Mouse (Mus musculus): ENCODE data around the gene Fam107b.

Gene Fam107b

GRCm38 (mm10) chr2:3740256-3740655, 170.0 kb downstream of the Fam107b start:
- no peak for DNase-seq (ENCODE audit: low spot score)

GRCm38 (mm10) chr2:3740670-3741069, 170.4 kb downstream of the Fam107b start:
- no peak for DNase-seq (ENCODE audit: low spot score)

GRCm38 (mm10) chr2:3742519-3742918, 172.2 kb downstream of the Fam107b start:
- DNase-seq (ENCODE audit: low spot score), result no peak

GRCm38 (mm10) chr2:3745041-3745440, 174.8 kb downstream of the Fam107b start:
- no peak for DNase-seq (ENCODE audit: low spot score)

- no peak for DNase-seq (ENCODE audit: low spot score)
Observed at GRCm38 (mm10) chr2:3745910-3746606, 175.8 kb downstream of the Fam107b start.

- DNase-seq (ENCODE audit: low spot score), result no peak
Observed at GRCm38 (mm10) chr2:3748714-3749503, 178.6 kb downstream of the Fam107b start.

- no peak for DNase-seq (ENCODE audit: low spot score)
Observed at GRCm38 (mm10) chr2:3749504-3750024, 179.3 kb downstream of the Fam107b start.

- no peak for DNase-seq (ENCODE audit: low spot score)
Observed at GRCm38 (mm10) chr2:3750126-3750525, 179.8 kb downstream of the Fam107b start.

- DNase-seq (ENCODE audit: low spot score), result no peak
Observed at GRCm38 (mm10) chr2:3752365-3752764, 182.1 kb downstream of the Fam107b start.

GRCm38 (mm10) chr2:3752893-3753292, 182.6 kb downstream of the Fam107b start:
- DNase-seq (ENCODE audit: low spot score), result no peak

- no peak for DNase-seq (ENCODE audit: low spot score)
Observed at GRCm38 (mm10) chr2:3753749-3754148, 183.5 kb downstream of the Fam107b start.

GRCm38 (mm10) chr2:3755936-3756335, 185.6 kb downstream of the Fam107b start:
- no peak for DNase-seq (ENCODE audit: low spot score)

GRCm38 (mm10) chr2:3758406-3758805, 188.1 kb downstream of the Fam107b start:
- DNase-seq (ENCODE audit: low spot score), result no peak

GRCm38 (mm10) chr2:3760234-3760836, 190.0 kb downstream of the Fam107b start:
- no peak for DNase-seq (ENCODE audit: low spot score)

- DNase-seq (ENCODE audit: low spot score), result no peak
Observed at GRCm38 (mm10) chr2:3764136-3764535, 193.8 kb downstream of the Fam107b start.

GRCm38 (mm10) chr2:3765957-3766783, 195.9 kb downstream of the Fam107b start:
- no peak for DNase-seq (ENCODE audit: low spot score)

- no peak for DNase-seq (ENCODE audit: low spot score)
Observed at GRCm38 (mm10) chr2:3769260-3769659, 199.0 kb downstream of the Fam107b start.

GRCm38 (mm10) chr2:3769786-3770318, 199.6 kb downstream of the Fam107b start:
- no peak for DNase-seq (ENCODE audit: low spot score)

GRCm38 (mm10) chr2:3770383-3770782, 200.1 kb downstream of the Fam107b start:
- no peak for DNase-seq (ENCODE audit: low spot score)

- no peak for DNase-seq (ENCODE audit: low spot score)
Observed at GRCm38 (mm10) chr2:3771483-3771882, 201.2 kb downstream of the Fam107b start.

- no peak for DNase-seq (ENCODE audit: low spot score)
Observed at GRCm38 (mm10) chr2:3773089-3773488, 202.8 kb downstream of the Fam107b start.

- DNase-seq (ENCODE audit: low spot score), result no peak
Observed at GRCm38 (mm10) chr2:3775569-3775968, 205.3 kb downstream of the Fam107b start.

Measured in urinary bladder, postnatal 10 days (tissue).